Mouse (Mus musculus): ENCODE measurements around the gene Adgrf3.

- TF ChIP-seq CTCF (IDR thresholded peaks at IDR 0.05; ENCODE audit: low read depth, low read length) (no peak), GATA1 (IDR thresholded peaks at IDR 0.05; ENCODE audit: borderline replicate concordance, low read length) (no peak)
Observed at GRCm38 (mm10) chr5:30205493-30205892, at the start of gene Adgrf3.

Data from G1E (cell line).